Mouse (Mus musculus) fat pad, adult 2 months (tissue): Measurements from ENCODE around the gene Cacna2d1.

Source experiments
- DNase-seq: peaks from one replicate; pipeline ENCODE4 v3.0.0-alpha.2; 2011; ENCODE audit warnings: low read depth, low spot score; ENCODE audit errors: extremely low read depth

Gene Cacna2d1

GRCm38 (mm10) chr5:16252738-16253513 is 318.4 kb downstream of the Cacna2d1 start:
- no peak for DNase-seq

GRCm38 (mm10) chr5:16253768-16254167 is 319.3 kb downstream of the Cacna2d1 start:
- DNase-seq: no peak

DNA sequence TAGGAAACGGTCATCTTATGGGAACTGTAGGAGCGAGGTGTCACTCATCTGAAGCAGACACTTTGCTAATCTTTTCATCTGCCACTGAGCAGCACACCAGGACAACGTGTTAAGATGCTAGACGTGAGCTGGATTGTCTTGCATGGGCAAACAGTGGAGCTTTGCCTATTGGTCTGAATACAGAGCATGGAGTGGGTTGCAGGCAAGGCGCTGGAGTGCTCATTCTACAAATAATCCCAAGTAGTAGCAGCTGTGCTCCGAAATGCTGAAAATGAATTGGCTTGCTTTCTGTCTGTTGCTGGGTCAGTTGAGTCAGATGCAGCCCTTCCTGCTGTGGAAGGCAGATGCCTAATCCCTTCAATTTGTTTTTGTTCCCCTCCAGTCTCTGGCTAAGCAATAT is 330.9 kb downstream of the Cacna2d1 start:
- no peak for DNase-seq

DNA sequence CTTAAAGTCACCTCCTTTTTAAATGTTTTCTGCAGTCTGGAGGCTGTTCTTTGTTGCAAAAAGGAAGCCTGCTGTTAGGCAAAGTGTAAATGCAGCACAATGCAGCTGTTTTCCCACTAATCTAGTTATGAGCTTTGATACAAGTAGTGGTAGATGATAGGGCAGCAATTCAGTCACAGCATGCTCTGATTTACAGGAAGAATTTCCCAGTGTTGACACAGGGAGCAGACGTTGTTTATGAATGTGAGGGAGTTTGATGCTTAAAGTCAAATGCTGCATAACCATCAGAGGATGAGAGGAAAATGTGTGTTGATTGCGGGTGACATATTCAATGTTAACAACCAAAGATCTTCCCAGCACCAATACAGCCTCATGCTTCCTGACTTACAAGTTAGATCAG is 342.6 kb downstream of the Cacna2d1 start:
- DNase-seq: no peak

DNA sequence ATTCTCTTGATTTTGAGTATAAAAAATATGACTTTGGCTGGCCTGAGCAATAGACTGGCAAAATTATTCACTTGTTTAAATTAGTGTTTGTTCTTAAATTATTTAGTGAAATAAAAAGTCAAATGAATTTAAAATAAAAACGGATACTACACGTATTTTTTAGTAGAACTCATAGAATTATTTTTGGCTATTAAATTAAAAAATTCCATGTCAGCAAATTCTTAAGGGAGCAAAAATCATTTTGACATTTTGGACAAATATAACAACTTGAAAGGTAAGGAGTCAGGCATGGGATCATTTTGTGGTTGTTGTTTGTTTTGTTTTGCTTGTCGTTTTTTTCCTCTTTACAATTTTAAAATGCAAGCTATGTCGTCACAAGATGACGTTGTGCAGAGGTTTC is 346.7 kb downstream of the Cacna2d1 start:
- DNase-seq: no peak

DNA sequence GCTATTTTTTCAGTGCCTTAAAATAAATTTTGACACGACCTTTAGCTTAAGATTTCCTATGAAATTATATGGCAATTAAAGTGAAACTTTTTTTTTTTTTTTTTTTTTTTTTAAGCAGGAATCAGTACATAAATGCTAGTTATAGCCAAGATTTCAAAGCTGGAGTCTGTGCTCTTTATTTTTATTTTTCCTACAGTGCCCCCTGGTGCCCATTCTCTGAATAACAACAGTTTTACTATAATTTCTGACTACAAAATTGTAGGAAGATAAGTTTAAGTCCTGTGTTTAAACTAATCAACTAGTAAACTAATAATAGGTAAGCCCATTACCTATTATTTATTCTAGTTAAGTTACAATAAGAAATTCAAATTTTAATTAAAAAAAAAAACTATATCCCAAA is 358.7 kb downstream of the Cacna2d1 start:
- DNase-seq: no peak

GRCm38 (mm10) chr5:16293825-16294224 is 359.3 kb downstream of the Cacna2d1 start:
- no peak for DNase-seq

GRCm38 (mm10) chr5:16294708-16295107 is 360.2 kb downstream of the Cacna2d1 start:
- no peak for DNase-seq

- no peak for DNase-seq
These were observed 362.8 kb downstream of the Cacna2d1 start for GRCm38 (mm10) chr5:16297170-16297771.

DNA sequence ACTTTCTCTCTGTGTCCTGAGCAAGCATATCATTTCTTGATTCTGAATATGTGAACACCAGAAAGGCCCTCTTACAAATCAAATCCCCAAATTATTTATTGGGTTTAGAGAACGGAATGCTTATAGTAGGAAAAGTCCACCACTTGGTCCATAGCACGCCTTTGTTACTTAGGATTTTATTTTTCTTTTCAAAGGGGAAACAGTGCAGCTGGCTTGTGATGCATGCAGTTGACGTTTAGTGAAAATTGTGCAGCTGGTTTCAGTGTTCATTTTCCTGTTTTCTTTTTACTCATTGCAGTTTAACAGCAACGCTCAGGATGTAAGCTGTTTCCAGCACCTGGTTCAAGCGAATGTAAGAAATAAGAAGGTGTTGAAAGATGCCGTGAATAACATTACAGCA is 365.1 kb downstream of the Cacna2d1 start:
- no peak for DNase-seq

DNA sequence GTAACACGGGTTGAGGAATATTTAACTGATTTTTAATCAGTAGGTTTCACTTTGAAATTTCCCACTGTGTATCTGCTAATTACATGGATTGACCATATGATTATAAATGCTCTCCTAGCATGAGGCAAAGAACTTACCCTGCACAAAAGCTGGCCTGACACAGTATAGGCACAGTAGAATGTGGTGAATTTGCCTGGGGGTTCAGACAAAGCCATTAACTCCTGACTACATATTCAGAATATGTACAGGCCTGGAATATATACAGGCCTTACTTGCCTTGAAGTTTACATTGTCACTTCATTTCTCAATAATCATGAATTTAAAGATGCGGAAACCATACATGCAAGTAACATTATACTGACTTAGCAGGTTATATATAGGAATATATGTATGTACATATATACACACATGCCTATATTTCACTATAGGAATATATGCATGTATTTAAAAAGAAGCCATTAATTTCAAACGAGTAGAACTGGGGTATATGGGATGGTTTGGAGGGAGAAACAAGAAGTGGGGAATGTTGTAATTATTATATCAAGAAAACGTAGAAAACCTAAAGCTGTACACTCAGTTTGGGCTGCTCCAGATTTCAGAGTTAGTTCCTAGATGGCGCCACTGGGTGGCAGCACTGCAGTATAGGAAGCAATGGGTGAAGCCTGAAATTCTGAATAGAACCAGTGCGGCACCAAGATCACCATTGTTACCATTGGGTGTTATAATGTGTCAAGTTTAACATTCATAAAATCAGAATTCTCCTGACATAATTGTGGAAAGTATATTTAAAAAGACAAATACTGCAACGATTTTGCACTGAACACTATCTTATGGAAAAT is 374.9 kb downstream of the Cacna2d1 start:
- no peak for DNase-seq

GRCm38 (mm10) chr5:16314242-16314641 is 379.8 kb downstream of the Cacna2d1 start:
- no peak for DNase-seq

DNA sequence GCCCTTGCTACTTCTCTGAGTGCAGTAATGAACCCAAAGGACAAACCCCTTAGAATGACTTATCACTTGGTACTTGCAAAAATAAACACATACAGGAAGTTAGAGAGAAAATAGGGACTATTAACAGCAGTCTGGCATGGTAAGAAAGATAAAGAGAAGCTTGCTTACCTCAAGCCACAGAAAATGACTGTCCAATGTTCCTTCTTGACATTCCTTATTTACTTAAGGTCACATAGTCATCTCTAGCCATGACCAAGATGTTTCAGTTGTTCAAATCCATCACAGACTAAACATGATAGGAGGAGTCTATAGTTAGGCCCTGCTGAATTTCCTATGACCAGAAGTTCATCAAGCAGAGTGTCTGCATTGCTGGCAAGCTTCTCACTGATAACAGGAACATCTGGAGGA is 381.5 kb downstream of the Cacna2d1 start:
- DNase-seq: no peak

- no peak for DNase-seq
These were observed 383.3 kb downstream of the Cacna2d1 start for GRCm38 (mm10) chr5:16317680-16318242.

GRCm38 (mm10) chr5:16326610-16327009 is 392.1 kb downstream of the Cacna2d1 start:
- DNase-seq: no peak

DNA sequence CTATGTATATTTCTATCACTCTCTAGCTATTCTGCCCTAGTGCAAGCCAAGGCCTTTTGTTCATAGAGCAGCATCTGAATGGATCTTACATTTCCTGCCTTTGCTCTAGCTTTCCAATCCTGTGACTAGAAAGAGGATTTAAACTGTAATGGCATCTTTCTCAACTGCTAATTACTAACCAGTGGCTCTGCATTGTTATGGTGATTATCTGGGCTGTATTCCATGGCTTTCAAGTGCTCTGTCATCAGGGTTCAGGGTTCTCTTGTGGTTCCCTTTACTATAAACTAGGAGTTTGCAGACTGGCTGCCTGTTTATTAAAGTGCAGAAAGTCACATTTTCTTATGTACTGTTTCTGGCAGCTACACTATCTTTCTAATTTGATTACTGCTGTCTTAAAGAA is 410.9 kb downstream of the Cacna2d1 start:
- no peak for DNase-seq

- DNase-seq: no peak
These were observed 421.3 kb downstream of the Cacna2d1 start for GRCm38 (mm10) chr5:16355816-16356215.

DNA sequence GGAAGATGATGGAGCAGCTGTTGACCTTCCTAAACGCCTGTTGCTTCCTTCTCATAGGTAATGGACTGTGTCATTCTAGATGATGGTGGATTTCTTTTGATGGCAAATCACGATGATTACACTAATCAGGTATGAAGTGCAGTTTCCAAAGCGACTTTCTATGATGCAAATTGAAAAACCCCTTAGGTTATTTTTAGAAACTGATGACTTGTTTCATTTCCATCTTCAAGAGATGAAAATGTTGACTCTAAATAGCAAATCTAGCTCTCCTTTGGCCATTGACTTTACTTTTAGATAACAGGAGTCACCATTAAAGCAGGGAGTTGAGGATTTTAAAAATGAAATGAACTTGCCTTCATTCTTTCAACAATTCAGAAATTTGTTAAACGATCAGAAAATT is 423.2 kb downstream of the Cacna2d1 start:
- DNase-seq: no peak

DNA sequence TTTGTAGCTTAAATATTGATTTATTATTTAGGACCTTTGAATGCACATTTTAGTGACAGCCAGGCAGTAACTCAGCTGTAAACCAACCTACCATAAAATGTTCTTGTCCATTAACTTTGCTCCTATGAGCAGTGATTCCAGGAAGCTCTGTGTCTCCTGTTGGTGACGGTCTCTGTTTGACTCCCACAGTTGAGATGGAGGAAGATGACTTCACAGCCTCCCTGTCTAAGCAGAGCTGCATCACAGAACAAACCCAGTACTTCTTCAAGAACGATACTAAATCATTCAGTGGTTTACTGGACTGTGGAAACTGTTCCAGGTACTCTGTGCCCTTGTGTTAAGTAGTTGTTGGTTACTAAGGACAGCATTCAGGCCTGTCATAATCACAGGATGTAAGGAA is 427.6 kb downstream of the Cacna2d1 start:
- no peak for DNase-seq

- DNase-seq: no peak
These were observed 428.7 kb downstream of the Cacna2d1 start for GRCm38 (mm10) chr5:16363171-16363570.

DNA sequence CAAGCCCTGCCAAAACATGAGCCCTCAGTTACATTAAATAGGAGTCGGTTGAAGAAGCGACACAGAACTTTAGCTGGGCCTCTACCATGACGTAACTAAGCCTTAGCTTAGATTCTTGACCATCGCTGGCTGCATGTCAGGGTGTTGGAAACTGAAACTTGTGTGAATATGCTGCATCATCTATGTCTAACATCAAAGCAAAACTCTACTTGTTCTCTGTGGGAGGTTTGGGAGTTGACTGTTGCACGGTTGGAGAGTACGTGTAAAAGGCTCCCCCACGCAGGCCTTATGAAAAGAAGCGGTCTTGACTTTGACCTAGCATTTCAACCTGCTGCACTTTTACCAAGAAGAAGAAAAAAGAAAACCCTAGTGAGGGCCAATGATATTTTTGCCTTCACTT is 436.2 kb downstream of the Cacna2d1 start:
- DNase-seq: no peak

GRCm38 (mm10) chr5:16373966-16374365 is 439.5 kb downstream of the Cacna2d1 start:
- no peak for DNase-seq
